ENCODE assay signal across 9 mouse cellular contexts in the genomic region with DNA sequence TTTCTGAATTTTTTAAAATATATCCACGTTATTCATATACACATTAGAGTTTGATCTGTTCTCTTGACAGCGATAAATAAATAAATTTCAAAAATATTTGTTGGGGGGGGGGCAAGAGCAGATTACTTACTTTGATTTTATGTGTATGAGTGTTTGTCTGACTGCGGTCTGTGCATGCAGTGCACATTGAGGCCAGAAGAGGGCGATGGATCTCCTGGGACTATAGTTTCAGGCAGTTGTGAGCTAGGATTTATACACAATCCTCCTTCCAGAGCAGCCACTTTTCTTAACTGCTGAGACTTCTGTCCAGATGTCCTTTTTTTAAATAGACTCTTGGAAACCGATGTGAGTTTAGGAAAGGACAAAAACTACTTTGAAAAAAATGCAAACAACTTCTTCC.
DNase-seq lines count a peak whose midpoint lies in the region.
"Had no signal": no experiment of that assay in that cellular context is flagged by ENCODE, and none has a peak within 500 bp of the region (broad histone marks: within the 10 kb centered on the region; RNA-seq: fewer than 3 reads in every experiment).

No protein-coding gene starts in this region.

- DNase-seq in embryo, embryonic 10 days (ENCODE audit: low spot score), result peak; percentile 9
- DNase-seq in embryo, embryonic 11 days, result no peak
- peak; percentile 2 for DNase-seq in kidney, postnatal 14 days
- DNase-seq in kidney, adult 18-20 months, result no peak
- DNase-seq in 3T3-L1 (ENCODE audit: low read depth, low spot score), result peak; percentile 49
- DNase-seq in ZHBTc4 (ENCODE audit: low read depth, low spot score), result peak; percentile 76
- no peak for DNase-seq in urinary bladder, adult 18-20 months (ENCODE audit: low spot score in 2 of 2)
- no peak for DNase-seq in urinary bladder, postnatal 14 days (ENCODE audit: low spot score)
- DNase-seq: liver, embryonic 13.5 days had no signal

Comparison
In these comparisons a context has a peak if more than half of its experiments do, and no peak if none do; other contexts are left out.
1. DNase-seq: peak in embryo, embryonic 10 days (single experiment), kidney, postnatal 14 days (single experiment), 3T3-L1 (single experiment) and ZHBTc4 (single experiment); none in embryo, embryonic 11 days (single experiment), kidney, adult 18-20 months (single experiment), urinary bladder, adult 18-20 months (0 of 2) and urinary bladder, postnatal 14 days (single experiment).